Mouse (Mus musculus): ENCODE results near the gene Pea15a. TPM values are rescaled to one million over a fixed set of nuclear protein-coding genes. Genes with fewer than 3 reads are reported as not detected.

Gene Pea15a
- polyA plus RNA-seq, 1 experiment = 38.8 TPM

DNA sequence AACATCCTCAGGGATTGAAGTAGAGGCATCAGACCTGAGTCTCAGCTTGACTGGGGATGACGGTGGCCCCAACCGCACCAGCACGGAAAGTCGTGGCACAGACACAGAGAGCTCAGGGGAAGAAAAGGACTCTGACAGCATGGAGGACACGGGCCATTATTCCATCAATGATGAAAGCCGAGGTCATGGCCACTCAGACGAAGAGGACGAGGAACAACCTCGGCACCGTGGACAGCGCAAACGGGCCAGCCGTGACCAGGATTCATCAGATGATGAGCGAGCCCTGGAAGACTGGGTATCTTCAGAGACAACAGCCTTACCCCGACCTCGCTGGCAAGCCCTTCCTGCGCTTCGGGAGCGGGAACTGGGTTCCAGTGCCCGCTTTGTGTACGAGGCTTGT is 34.2 kb downstream of the Pea15a start:
- H3K27ac ChIP-seq (ENCODE audit: control insufficient read depth, insufficient read depth, low read length) = no peak overlapping the region
- WGBS = 95% methylated on average over 21 of the region's 21 CpGs
- TF ChIP-seq CTCF (IDR thresholded peaks at IDR 0.05; ENCODE audit: borderline replicate concordance, control insufficient read depth, extremely low read depth, insufficient read depth, low read length, poor library complexity) (no peak), POLR2A (IDR thresholded peaks at IDR 0.05; ENCODE audit: control insufficient read depth, extremely low read depth, insufficient read depth, low read length, poor library complexity) (no peak)
- no peaks in the 10 kb centered on the region for H3K4me1 ChIP-seq (replicated peaks; ENCODE audit: control insufficient read depth, insufficient read depth, low read length)
- H3K4me3 ChIP-seq (ENCODE audit: control insufficient read depth, insufficient read depth, low read length) = no peak overlapping the region
- H3K36me3 ChIP-seq (ENCODE audit: control insufficient read depth, insufficient read depth, low read length) = peaks cover 64% of the 10 kb centered on the region
- no peaks in the 10 kb centered on the region for H3K27me3 ChIP-seq (ENCODE audit: control insufficient read depth, insufficient read depth, low read length)
- no peak for DNase-seq

DNA sequence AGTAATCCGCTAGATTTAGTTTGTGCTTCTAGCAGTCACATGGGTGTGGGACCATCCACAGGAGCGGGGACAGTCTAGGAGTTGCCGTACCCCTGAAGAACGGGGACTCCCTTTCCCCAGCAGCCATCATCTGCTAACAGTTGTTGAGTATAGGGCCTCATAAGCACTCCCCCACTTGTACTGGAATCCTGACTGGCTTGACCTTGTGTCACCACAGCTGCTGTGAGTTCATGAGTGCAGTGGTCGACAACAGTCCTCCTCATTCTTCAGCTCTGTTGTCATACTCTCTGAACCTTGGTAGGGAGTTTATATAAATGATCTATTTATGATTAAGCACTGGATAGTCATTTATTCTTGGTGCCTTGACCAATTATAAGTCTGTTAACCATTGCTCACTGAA is 36.8 kb downstream of the Pea15a start:
- Histone ChIP-seq H3K4me3 (ENCODE audit: control insufficient read depth, insufficient read depth, low read length) (no peak overlapping the region), H3K36me3 (ENCODE audit: control insufficient read depth, insufficient read depth, low read length) (peaks cover 65% of the 10 kb centered on the region), H3K27ac (ENCODE audit: control insufficient read depth, insufficient read depth, low read length) (no peak overlapping the region), H3K4me1 (replicated peaks; ENCODE audit: control insufficient read depth, insufficient read depth, low read length) (no peaks in the 10 kb centered on the region), H3K27me3 (ENCODE audit: control insufficient read depth, insufficient read depth, low read length) (no peaks in the 10 kb centered on the region)
- no peak for TF ChIP-seq POLR2A (IDR thresholded peaks at IDR 0.05; ENCODE audit: control insufficient read depth, extremely low read depth, insufficient read depth, low read length, poor library complexity)
- TF ChIP-seq CTCF (IDR thresholded peaks at IDR 0.05; ENCODE audit: borderline replicate concordance, control insufficient read depth, extremely low read depth, insufficient read depth, low read length, poor library complexity) = no peak
- WGBS = 98% methylated on average over 5 of the region's 5 CpGs
- no peak for DNase-seq

GRCm38 (mm10) chr1:172167911-172168310 is 38.7 kb downstream of the Pea15a start:
- peaks cover 46% of the 10 kb centered on the region for H3K36me3 ChIP-seq (ENCODE audit: control insufficient read depth, insufficient read depth, low read length)
- TF ChIP-seq CTCF (IDR thresholded peaks at IDR 0.05; ENCODE audit: borderline replicate concordance, control insufficient read depth, extremely low read depth, insufficient read depth, low read length, poor library complexity) = no peak
- TF ChIP-seq POLR2A (IDR thresholded peaks at IDR 0.05; ENCODE audit: control insufficient read depth, extremely low read depth, insufficient read depth, low read length, poor library complexity) = no peak
- no peaks in the 10 kb centered on the region for H3K27me3 ChIP-seq (ENCODE audit: control insufficient read depth, insufficient read depth, low read length)
- no peak overlapping the region for H3K27ac ChIP-seq (ENCODE audit: control insufficient read depth, insufficient read depth, low read length)
- H3K4me3 ChIP-seq (ENCODE audit: control insufficient read depth, insufficient read depth, low read length) = no peak overlapping the region
- 94% methylated on average over 5 of the region's 5 CpGs for WGBS
- no peaks in the 10 kb centered on the region for H3K4me1 ChIP-seq (replicated peaks; ENCODE audit: control insufficient read depth, insufficient read depth, low read length)
- no peak for DNase-seq

GRCm38 (mm10) chr1:172162959-172163358 is 43.6 kb downstream of the Pea15a start:
- WGBS = 90% methylated on average over 6 of the region's 6 CpGs
- Histone ChIP-seq H3K36me3 (ENCODE audit: control insufficient read depth, insufficient read depth, low read length) (peaks cover 26% of the 10 kb centered on the region), H3K4me1 (replicated peaks; ENCODE audit: control insufficient read depth, insufficient read depth, low read length) (peaks cover 3% of the 10 kb centered on the region), H3K27me3 (ENCODE audit: control insufficient read depth, insufficient read depth, low read length) (no peaks in the 10 kb centered on the region), H3K4me3 (ENCODE audit: control insufficient read depth, insufficient read depth, low read length) (no peak overlapping the region), H3K27ac (ENCODE audit: control insufficient read depth, insufficient read depth, low read length) (no peak overlapping the region)
- no peak for TF ChIP-seq POLR2A (IDR thresholded peaks at IDR 0.05; ENCODE audit: control insufficient read depth, extremely low read depth, insufficient read depth, low read length, poor library complexity)
- TF ChIP-seq CTCF (IDR thresholded peaks at IDR 0.05; ENCODE audit: borderline replicate concordance, control insufficient read depth, extremely low read depth, insufficient read depth, low read length, poor library complexity) = no peak
- DNase-seq = no peak

GRCm38 (mm10) chr1:172162009-172162408 is 44.6 kb downstream of the Pea15a start:
- peaks cover 3% of the 10 kb centered on the region for H3K4me1 ChIP-seq (replicated peaks; ENCODE audit: control insufficient read depth, insufficient read depth, low read length)
- H3K27me3 ChIP-seq (ENCODE audit: control insufficient read depth, insufficient read depth, low read length) = no peaks in the 10 kb centered on the region
- peak; percentile 27 for DNase-seq
- H3K36me3 ChIP-seq (ENCODE audit: control insufficient read depth, insufficient read depth, low read length) = peaks cover 17% of the 10 kb centered on the region
- H3K4me3 ChIP-seq (ENCODE audit: control insufficient read depth, insufficient read depth, low read length) = no peak overlapping the region
- no peak for TF ChIP-seq CTCF (IDR thresholded peaks at IDR 0.05; ENCODE audit: borderline replicate concordance, control insufficient read depth, extremely low read depth, insufficient read depth, low read length, poor library complexity)
- no peak for TF ChIP-seq POLR2A (IDR thresholded peaks at IDR 0.05; ENCODE audit: control insufficient read depth, extremely low read depth, insufficient read depth, low read length, poor library complexity)
- WGBS = 91% methylated on average over 1 of the region's 1 CpGs
- no peak overlapping the region for H3K27ac ChIP-seq (ENCODE audit: control insufficient read depth, insufficient read depth, low read length)

- no peak for DNase-seq
- Histone ChIP-seq H3K27ac (ENCODE audit: control insufficient read depth, insufficient read depth, low read length) (no peak overlapping the region), H3K4me3 (ENCODE audit: control insufficient read depth, insufficient read depth, low read length) (no peak overlapping the region)
Measured at GRCm38 (mm10) chr1:172160508-172160907, 46.1 kb downstream of the Pea15a start.

GRCm38 (mm10) chr1:172159970-172160369 is 46.6 kb downstream of the Pea15a start:
- 93% methylated on average over 4 of the region's 4 CpGs for WGBS

More at GRCm38 (mm10) chr1:172160508-172160907, 46.1 kb downstream of the Pea15a start:
- Histone ChIP-seq H3K27me3 (ENCODE audit: control insufficient read depth, insufficient read depth, low read length) (no peaks in the 10 kb centered on the region), H3K36me3 (ENCODE audit: control insufficient read depth, insufficient read depth, low read length) (peaks cover 2% of the 10 kb centered on the region; the same call in 1 of the 2 replicates), H3K4me1 (replicated peaks; ENCODE audit: control insufficient read depth, insufficient read depth, low read length) (peaks cover 3% of the 10 kb centered on the region)
- TF ChIP-seq CTCF (IDR thresholded peaks at IDR 0.05; ENCODE audit: borderline replicate concordance, control insufficient read depth, extremely low read depth, insufficient read depth, low read length, poor library complexity) (no peak), POLR2A (IDR thresholded peaks at IDR 0.05; ENCODE audit: control insufficient read depth, extremely low read depth, insufficient read depth, low read length, poor library complexity) (no peak)

More at GRCm38 (mm10) chr1:172159970-172160369, 46.6 kb downstream of the Pea15a start:
- no peak overlapping the region for H3K4me3 ChIP-seq (ENCODE audit: control insufficient read depth, insufficient read depth, low read length)
- peaks cover 3% of the 10 kb centered on the region for H3K4me1 ChIP-seq (replicated peaks; ENCODE audit: control insufficient read depth, insufficient read depth, low read length)
- H3K27me3 ChIP-seq (ENCODE audit: control insufficient read depth, insufficient read depth, low read length) = no peaks in the 10 kb centered on the region
- no peaks in the 10 kb centered on the region for H3K36me3 ChIP-seq (ENCODE audit: control insufficient read depth, insufficient read depth, low read length)
- DNase-seq = no peak
- H3K27ac ChIP-seq (ENCODE audit: control insufficient read depth, insufficient read depth, low read length) = no peak overlapping the region
- TF ChIP-seq CTCF (IDR thresholded peaks at IDR 0.05; ENCODE audit: borderline replicate concordance, control insufficient read depth, extremely low read depth, insufficient read depth, low read length, poor library complexity) = no peak
- TF ChIP-seq POLR2A (IDR thresholded peaks at IDR 0.05; ENCODE audit: control insufficient read depth, extremely low read depth, insufficient read depth, low read length, poor library complexity) = no peak
